Mouse (Mus musculus): ENCODE measurements around the gene Cntln. TPM values are rescaled to one million over a fixed set of nuclear protein-coding genes. Genes with fewer than 3 reads are reported as not detected.

The Cntln gene
- polyA plus RNA-seq, 1 experiment from 2014 or later: 5.0 TPM

- ATAC-seq: no peak
- H3K9me3 ChIP-seq (ENCODE audit: control insufficient read depth, low read length): no peaks in the 10 kb centered on the region
- H3K4me1 ChIP-seq (replicated peaks; ENCODE audit: control insufficient read depth, insufficient read depth, low read length): no peaks in the 10 kb centered on the region; the same call in 1 of the 2 replicates
- H3K4me2 ChIP-seq (ENCODE audit: low read length): no peak overlapping the region
- no peak overlapping the region for H3K9ac ChIP-seq (replicated peaks; ENCODE audit: low read depth, low read length)
- H3K27me3 ChIP-seq (replicated peaks; ENCODE audit: control insufficient read depth, insufficient read depth, low read length): no peaks in the 10 kb centered on the region; the same call in 1 of the 2 replicates
- H3K36me3 ChIP-seq (ENCODE audit: control insufficient read depth, insufficient read depth): no peaks in the 10 kb centered on the region
- no peak overlapping the region for H3K4me3 ChIP-seq (replicated peaks; ENCODE audit: low read length)
- 93% methylated on average over 12 of the region's 12 CpGs for WGBS
- H3K27ac ChIP-seq (ENCODE audit: low read length): no peak overlapping the region
Observed at GRCm38 (mm10) chr4:85168001-85168400, 283.9 kb downstream of the Cntln start.

DNA sequence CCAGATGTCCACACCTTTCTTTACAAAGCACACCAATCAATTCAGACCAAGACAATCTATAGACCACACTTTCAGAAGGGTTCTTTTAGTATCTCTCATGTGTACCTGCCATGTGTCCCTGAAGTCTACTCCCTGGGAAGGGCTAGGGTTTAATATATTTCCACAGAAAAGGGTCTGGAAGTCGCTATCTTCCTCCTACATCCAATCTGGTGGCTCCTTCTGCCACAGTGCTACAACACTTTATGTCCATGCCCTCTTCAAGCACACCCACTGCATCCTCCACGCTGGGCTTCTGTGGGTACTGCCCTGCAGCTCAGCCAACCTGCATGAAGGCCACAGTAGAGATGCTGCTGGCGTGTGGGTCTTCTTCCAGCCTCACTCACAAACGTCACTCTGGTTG is 291.4 kb downstream of the Cntln start:
- Histone ChIP-seq H3K4me2 (ENCODE audit: low read length) (no peak overlapping the region), H3K4me3 (replicated peaks; ENCODE audit: low read length) (no peak overlapping the region), H3K27me3 (replicated peaks; ENCODE audit: control insufficient read depth, insufficient read depth, low read length) (no peaks in the 10 kb centered on the region), H3K36me3 (ENCODE audit: control insufficient read depth, insufficient read depth) (no peaks in the 10 kb centered on the region), H3K9me3 (ENCODE audit: control insufficient read depth, low read length) (no peaks in the 10 kb centered on the region), H3K9ac (replicated peaks; ENCODE audit: low read depth, low read length) (no peak overlapping the region), H3K27ac (ENCODE audit: low read length) (no peak overlapping the region), H3K4me1 (replicated peaks; ENCODE audit: control insufficient read depth, insufficient read depth, low read length) (no peaks in the 10 kb centered on the region)
- no peak for ATAC-seq
- 84% methylated on average over 4 of the region's 4 CpGs for WGBS

DNA sequence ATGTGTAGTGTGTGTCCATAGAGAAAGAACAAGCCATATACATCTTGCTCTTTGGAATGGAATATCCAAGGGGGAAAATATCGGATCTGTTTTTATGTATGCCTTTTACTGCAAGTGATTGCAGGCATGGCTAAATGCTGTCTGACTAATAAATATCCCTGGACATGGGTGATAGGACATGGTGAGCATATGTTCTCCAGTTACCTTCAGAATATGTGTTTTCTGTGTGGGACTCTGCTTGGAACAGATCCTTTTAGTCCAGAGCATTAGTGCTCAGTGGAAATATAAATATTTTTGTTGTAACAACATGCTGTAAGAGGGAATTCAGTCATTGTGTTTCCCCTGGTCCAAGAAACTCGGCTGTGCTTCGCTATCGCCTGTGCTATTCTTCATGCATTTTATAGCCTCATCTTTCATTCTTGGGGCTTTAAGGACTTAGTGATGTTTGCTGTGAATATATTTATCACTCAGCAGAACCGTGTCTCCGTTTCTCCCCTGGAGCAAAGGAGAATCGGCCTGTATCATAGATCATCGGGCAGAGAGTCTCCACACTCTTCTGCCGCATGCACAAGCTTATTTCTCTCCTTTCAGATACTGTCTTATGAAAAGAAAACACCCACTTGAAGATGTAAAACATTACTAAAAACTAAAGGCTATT is 294.4 kb downstream of the Cntln start:
- Histone ChIP-seq H3K27ac (ENCODE audit: low read length) (no peak overlapping the region), H3K27me3 (replicated peaks; ENCODE audit: control insufficient read depth, insufficient read depth, low read length) (no peaks in the 10 kb centered on the region), H3K4me1 (replicated peaks; ENCODE audit: control insufficient read depth, insufficient read depth, low read length) (no peaks in the 10 kb centered on the region), H3K9ac (replicated peaks; ENCODE audit: low read depth, low read length) (no peak overlapping the region), H3K36me3 (ENCODE audit: control insufficient read depth, insufficient read depth) (no peaks in the 10 kb centered on the region), H3K4me2 (ENCODE audit: low read length) (no peak overlapping the region), H3K9me3 (ENCODE audit: control insufficient read depth, low read length) (no peaks in the 10 kb centered on the region), H3K4me3 (replicated peaks; ENCODE audit: low read length) (no peak overlapping the region)
- WGBS: 91% methylated on average over 9 of the region's 9 CpGs
- no peak for ATAC-seq

Other genes with a start within 250 kb of the Cntln start
- gene Bnc2, start 209.0 kb upstream of the Cntln start, polyA plus RNA-seq (2015; fragmentation: Nextera tagmentation; extraction: Ambion mirVana): 2.5 and 3.8 TPM in 2 replicates

All from forebrain, embryonic 16.5 days (tissue).